Mouse (Mus musculus) heart, postnatal 10 days (tissue): Measurements from ENCODE around the gene Bcan. TPM values are rescaled to one million over a fixed set of nuclear protein-coding genes. Genes with fewer than 3 reads are reported as not detected.

Experiments used
- DNase-seq, 2 experiments: peaks; one replicate each; pipeline ENCODE4 v3.0.0; 2021
- intact Hi-C: fragments of 180-260 bp; cut with DNase I; formaldehyde crosslinking; loops from one replicate; pipeline ENCODE4 v1.15.1; 2025
- total RNA-seq, 2 experiments: library from RNA; stranded (reverse); gene quantifications; 2 replicates each; pipeline ENCODE4 v1.2.3; 2021

Gene Bcan
- total RNA-seq, 2 experiments from 2014 or later = 0.17 TPM; not detected in 1

DNA sequence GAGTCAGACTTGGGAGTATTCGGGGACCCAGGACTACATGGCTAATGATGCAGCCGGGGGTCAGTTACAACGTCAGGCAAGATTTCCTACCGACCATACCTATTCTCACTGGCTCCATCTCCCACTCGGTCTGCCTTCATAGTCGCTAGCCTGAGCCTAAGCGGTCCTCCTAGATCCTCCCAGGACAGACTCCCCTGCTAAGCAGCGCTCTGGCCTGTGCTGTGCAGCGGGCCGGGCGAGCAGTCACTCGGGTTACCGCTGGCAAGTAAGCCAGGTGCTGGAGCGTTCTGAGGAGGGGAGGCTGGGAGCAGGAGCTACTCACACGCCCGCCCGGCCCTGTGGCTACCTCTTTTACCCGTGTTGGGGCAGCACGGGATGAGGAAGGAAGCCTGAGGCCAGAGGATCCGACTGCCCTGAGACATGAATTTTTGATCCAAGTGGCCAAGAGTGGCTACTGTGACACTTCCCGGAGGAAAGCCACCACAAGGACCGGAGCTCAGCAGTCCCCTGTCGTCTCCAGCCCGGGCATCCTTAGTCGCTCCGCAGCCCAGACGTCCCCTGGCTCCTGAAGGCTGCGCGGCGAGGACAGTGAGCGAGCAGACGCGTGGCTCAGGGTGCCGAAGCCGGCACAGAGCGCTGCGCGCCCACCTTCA lies 661 bp downstream of the Bcan start:
- no peak for DNase-seq
- intact Hi-C loops = loop anchor here (5.0 kb wide), 1 partner anchor 37 kb away; no protein-coding TSS in a partner anchor

DNA sequence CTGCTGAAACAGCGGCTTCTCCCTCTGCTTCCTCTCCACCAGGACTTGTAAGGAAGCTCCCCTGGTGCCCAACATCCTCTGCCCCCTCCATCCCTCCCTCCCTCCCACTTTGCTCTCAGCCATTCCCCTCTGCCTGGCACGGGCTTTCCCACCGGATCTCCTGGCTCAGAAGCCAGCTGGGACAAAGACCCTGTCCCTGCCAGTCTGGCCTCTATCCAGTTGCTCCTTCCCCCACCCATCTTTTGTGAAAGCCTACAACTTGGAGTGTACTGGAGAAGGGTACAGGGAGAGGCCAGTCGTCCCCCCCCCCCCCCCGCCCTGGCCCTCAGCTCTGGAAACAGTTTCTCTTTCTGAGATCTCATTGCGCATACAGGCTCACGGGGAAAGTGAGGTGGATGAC lies 1.3 kb downstream of the Bcan start:
- intact Hi-C loops = loop anchor here (5.0 kb wide), 1 partner anchor 36 kb away; no protein-coding TSS in a partner anchor
- DNase-seq = no peak

DNA sequence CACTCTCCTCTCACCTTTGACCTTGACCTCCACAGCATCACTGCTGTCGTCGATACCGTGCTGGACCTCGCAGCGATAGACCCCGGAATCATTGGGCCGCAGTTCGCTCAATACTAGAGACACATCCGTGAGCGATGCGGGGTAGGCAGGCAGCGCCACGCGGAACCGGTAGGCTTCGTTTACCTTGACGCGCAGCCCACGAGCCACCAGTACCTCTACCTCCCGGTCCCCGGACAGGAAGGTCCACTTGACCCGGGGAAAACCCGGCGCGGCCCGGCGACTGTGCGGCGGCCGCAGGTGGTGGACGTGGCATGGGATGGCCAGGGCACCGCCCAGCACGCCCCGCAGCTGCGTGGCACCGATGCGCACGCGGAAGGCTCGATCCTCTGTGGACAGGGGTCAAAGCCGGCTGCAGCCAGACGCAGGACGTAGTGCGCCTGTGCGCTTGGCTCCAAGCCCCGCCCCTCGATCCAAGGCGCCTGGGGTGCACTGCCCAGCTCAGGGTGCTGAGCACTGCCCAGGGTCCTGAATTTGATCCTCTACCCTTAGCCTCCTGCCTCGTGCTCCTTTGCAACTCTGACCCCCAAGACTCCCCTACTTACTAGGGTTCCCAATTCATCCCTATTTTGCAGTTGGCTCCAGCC lies 2.9 kb downstream of the Bcan start:
- peak in 1 of 2 experiments; percentile 44 for DNase-seq
- intact Hi-C loops = loop anchor here (5.0 kb wide), 1 partner anchor 35 kb away; no protein-coding TSS in a partner anchor

DNA sequence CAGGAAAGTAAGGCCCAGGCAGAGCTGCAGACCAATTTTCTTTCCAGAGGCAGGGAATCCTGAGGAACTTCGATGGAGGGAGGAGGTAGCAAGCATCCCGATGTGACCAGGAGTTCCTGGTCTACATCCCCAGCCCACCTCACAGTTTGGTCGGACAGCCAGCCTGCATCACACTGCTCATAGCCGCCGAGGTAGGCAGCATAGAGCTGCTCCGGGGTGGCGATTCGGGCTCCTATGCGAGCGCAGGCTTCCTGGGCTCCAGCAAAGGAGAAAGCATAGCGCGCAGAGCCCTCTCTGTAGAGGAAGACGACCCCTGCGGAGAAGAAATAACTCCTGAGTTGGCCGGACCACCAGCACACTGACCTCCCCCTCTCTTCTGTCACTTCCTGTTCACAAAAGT lies 3.6 kb downstream of the Bcan start:
- no peak for DNase-seq
- intact Hi-C loops = loop anchor here (5.0 kb wide), 1 partner anchor 34 kb away; no protein-coding TSS in a partner anchor

DNA sequence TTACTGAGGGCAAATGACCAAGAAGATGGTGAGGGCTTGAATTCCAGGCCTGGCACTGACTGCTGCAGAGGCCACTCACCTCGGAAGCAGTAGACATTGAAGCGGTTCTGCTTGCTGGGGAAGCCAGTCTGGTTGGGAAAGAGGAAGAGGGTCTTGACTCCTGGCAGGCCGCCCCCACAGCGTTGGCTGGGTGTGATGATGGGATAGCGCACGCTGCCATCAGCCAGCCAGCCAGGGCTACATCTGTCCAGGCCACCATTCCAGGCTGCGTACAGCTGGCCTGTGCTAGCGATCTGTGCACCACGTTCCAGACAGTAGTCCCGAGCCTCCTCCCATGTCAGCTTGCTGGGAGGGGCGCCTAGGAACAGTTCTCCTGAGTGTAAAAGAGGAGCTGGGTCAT lies 4.7 kb downstream of the Bcan start:
- DNase-seq = no peak
- intact Hi-C loops = loop anchor here (5.0 kb wide), 1 partner anchor 33 kb away; no protein-coding TSS in a partner anchor

DNA sequence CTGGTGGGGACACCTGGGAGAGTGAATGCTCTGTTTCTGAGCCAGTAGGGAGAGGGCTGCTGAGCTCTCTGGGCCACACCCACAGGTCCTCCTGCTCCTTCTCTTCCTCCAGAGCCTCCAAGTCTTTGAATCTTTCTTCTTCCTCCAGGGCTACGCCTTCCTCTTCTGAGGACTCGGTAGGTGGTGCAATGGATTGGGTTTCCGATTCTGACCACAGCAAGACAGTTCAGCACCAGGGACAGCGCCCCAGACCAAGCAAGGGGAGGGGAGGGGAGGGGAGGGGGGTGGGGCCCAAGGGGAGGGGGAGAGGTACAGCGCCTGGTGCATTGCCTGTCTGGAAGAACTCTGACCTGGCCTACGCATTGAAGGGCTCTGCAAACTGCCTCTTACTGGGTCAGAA lies 6.6 kb downstream of the Bcan start:
- intact Hi-C loops = no loop called here
- peak; percentile 33 to 71 for DNase-seq

DNA sequence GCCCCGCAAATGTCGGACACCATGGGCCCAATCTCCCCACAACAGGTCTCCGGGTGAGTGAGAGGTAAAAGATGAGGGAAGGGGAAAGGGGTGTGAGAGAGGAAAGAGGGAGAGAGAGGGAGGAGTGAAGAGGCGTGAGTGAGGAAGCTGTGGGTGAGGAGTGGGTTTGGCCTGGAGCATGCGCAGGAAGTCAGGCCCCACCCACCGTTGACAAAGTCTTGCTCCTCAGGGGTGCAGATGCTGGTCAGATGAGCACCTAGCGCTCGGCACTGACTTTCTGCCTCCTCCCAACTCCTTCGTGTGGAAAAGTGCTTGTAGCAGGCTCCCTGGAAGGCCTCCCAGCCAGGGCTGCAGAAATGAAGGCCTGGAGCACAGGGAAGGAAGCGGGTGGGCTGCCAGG lies 10.1 kb downstream of the Bcan start:
- intact Hi-C loops = no loop called here
- no peak for DNase-seq

DNA sequence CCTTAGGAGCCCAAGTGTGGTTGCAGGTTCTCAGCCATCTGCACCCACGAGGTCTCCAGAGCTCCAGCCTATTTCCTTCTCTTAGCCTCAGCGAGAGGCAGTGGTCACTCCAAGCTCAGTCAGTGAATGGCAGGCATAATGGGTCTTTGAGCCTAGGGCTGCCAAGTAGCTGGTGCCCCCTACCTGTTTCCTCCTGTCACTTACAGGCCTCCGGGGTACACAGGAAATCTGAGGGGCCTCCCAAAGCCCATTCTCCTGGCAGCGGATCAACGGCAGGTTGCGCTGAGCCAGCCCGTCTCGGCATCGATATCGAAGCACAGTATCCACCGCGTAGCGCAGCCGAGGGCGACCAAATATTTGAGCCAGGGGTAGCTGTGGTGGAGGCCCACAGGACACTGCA lies 12.0 kb downstream of the Bcan start:
- intact Hi-C loops = no loop called here
- no peak for DNase-seq

DNA sequence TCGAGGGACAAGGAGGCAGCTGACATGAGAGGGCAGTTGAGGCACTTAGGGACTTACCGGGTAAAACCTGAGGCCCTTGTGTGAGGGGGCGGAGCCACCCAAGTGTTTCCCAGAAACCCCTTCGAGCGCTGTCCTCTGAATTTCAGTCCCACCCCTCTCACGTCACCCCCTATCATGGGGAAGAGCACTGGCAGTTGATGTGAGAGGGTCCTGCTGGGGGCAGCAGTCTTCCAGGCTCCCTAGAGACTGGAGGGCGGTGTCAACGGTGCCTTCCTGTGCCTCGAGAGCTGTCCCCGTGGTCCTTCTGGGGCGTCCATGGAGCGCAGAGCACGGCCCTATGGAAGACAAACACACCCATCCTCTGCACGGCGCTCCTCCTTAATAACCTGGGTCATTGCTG lies 12.4 kb downstream of the Bcan start:
- intact Hi-C loops = loop anchor here (1.0 kb wide), 2 partner anchors 17 to 51 kb away; no protein-coding TSS in a partner anchor
- DNase-seq = peak in 1 of 2 experiments; percentile 32

DNA sequence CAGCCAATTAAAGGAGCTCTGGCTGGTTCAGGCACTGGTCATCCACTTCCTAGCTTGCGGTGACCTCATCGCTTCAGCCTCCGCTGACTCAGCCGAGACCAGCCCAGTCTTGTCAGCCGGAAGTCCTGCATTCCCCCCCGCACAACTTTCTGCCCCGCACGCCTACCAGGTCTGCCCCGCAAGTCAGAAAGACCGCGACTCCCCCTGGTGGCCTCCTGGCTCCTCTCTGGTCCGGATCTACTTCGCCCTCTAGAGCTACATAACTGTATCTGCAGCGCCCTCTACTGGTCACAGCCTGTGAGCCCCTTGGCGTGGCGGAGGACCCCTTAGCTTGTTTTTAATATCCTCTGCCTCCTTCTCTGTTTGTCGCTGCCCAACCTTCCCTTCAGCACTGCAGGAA lies 13.2 kb downstream of the Bcan start:
- peak; percentile 95 to 99 for DNase-seq
- intact Hi-C loops = loop anchor here (1.0 kb wide), 2 partner anchors 17 to 51 kb away; no protein-coding TSS in a partner anchor

DNA sequence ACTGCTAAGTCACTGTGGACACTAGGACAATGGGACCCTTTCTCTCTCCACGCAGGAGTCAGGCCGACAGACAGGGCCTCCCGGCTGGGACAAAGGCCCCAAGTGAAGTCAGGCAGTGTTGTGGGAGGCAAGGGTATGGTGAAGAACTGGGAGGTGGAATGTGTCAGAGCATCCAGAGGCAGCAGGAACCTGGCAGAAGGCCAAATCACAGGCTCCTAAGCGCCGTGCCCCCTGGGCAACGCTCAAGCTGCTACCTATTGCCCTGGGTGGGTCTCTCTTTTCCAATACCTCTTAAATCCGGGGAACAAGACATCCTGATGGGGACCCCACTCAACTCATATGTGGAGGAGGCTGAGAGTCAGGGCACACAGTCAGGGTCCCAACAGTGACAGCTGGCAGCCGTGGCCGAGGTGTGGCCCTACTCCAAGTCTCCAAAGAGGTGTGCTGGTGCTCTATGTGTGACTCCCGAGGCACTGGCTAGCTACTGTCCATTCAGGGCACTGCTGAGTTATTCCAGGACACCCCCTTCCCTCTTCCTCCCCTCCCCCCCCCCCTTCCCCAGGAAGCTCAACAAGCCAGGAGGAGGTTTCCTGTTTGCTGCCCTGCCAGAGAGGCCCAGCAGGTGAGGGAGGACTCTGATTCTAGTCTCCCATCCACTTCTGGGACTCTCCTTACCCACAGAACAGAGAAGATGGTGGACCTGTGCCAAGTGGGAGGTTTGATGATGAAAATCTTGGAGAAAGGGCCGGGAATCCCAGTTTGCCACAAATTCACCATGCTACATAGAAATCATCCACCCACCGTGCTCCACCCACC lies 14.3 kb downstream of the Bcan start:
- intact Hi-C loops = no loop called here
- peak in 1 of 2 experiments; percentile 40 for DNase-seq

DNA sequence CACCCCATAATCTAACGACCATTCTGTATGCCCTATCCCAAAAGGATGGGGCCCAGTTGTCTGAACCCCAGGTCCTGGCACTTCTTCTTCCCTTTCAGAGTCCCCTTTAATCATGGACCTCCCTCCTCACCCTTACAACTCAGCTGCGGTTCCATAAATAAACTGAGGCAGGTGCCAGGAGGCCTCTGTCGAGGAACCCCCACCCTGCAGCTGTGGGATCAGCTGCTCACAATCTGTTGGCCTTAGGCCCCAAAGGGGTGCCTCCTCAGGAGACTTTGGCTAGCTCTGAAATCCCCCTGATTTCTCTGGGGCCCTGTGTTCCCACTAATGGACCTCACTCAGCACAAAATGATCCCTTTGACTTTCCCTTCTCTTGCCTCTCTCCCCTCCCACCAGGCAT lies 15.9 kb downstream of the Bcan start:
- intact Hi-C loops = no loop called here
- DNase-seq = no peak

DNA sequence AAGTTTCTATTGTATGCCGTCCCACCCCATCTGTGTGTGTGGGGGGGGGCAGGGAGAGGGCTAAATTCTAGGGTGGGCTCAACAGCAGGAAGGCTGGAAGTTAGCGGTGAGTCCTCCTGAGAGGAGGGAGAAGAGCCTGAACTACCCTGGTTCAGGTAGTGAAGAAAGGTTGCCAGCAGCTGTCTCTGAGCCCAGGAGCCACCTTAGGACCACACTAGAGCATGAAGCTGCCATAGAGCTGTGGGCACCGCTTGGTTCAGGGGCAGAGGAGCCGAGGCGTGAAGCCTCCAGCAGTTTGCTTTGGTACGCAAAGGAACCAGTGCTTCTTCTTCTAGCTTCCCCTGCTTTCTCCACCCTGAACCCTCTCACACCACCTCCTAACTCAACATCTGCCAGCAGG lies 16.4 kb downstream of the Bcan start:
- intact Hi-C loops = no loop called here
- DNase-seq = no peak

DNA sequence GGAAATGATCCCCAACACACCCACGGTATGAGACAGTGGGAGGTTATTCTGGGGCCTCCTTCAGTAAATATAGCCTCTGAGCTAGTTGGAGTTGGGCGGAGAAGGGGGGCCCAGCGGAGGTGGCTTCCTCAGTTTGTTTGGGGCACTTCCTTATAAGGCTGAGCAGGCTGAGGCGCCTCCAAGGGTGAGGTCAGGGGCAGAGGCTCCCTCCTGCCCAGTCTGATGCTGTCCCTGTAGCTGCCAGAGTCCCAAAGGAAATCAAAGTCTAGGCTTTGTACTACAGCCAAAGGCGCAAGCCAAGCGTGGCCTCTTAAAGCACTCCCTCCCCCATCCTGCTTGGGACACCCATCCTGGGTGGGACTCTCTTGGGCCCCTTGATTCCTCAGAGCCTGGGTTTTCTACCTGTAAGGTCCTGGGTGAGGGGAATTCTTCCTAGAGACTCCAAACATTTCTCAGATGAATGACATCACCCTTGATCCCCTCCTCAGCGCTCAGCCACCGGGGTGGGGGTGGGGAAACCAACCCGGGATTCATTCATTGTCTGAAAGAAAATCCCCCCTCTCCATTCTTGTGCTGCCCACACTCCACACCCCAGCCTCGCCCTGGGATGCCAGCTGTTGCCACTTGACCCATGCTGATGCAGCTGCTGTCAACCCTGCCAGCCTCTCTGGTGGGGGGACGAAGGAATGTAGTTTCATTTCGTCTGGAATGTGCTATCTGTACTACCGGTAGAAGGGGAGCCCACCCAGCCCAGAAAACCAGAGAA lies 17.0 kb downstream of the Bcan start:
- intact Hi-C loops = no loop called here
- DNase-seq = peak; percentile 60 to 70

DNA sequence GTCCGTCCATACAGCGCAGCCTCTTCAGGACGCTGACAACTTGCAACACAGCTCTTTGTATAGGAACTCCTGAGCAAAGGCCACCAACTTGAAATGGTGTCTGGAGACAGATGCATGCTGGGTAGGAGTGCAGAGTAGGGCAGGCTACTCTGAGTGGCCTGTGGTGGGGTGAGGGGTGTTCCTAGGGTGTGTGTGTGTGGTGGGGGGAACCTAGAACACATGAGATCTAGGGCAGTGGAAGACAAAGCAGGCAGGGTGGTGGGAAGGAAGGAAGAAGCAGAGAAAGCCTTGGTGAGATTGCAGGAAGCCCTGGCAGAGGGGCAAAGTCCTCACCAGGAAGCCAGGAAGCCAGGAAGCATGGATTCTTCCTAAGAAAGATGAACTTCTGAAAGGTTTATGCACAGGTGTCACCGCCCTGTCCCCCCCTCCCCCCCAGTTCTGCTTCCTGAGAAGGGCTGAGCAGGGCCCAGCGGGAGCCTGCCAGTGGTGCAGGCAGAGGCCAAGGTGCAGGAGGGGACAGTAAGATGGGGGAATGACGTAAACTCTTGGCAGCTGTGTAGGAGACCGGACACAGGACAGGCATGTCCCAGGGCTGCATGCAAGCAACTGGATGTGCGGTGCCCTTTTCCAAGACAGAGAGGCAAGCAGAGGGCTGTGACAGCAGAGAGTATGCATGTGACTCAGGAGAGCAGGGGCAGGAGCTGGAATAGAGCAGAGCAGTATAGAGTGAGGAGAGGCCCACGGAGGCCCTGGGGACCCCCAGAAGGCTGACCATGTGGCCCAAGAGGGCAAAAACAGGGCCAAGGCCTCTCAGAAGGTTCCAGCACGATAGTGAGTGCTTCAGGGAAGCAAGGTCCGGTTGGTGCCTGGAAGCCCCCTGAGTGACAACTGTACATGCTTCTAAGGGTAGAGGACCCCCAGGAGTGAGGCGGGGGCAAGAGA lies 17.9 kb downstream of the Bcan start:
- intact Hi-C loops = no loop called here

DNA sequence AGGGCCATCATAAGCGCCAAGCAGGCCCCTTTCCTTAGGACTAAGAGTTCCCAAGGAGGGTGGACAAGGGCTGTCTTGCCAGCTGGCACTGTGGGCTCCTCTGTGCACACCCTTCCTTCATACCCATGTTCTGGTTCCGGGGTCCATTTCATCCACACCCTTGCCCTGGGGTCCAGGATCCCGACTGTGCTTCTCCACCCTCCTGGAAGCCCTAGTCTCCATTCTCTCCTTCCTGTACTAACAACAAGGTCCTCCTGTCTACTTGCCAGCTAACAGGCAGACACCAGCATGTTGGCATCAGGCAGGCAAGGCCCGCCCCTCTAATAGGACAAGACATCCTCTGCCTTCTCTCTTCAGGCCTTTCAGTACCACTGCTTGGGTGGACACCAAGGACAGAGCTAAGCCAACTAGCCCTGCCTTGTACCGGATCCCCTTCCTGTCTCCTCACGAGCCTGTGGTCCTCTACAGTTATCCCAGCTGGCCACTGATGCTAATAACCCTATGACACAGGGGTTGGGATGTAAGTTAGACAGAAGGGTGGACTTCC lies 18.7 kb downstream of the Bcan start:
- no peak for DNase-seq
- intact Hi-C loops = no loop called here

More for the DNA sequence above, 17.9 kb downstream of the Bcan start:
- DNase-seq = peak; percentile 81 to 83

DNA sequence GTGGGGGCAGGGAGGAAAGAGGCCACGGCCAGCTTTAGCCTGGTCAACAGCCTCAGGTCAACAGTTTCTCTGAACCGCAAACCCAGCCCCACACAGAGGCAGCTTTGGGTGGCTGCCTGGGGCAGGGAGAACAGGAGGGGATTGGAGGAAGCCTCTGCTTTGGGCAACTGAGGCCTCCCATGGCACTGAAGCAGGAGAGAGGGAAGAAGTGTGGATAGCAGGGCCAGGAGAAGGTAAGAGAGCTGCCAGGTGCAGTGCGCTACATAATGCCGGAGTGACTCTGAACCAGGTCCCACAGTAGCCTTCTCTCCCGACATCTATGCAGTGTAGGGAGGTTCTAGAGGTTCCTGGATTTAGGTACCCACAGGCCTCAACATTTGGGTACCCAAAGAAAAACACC lies 19.3 kb downstream of the Bcan start:
- intact Hi-C loops = no loop called here
- no peak for DNase-seq

DNA sequence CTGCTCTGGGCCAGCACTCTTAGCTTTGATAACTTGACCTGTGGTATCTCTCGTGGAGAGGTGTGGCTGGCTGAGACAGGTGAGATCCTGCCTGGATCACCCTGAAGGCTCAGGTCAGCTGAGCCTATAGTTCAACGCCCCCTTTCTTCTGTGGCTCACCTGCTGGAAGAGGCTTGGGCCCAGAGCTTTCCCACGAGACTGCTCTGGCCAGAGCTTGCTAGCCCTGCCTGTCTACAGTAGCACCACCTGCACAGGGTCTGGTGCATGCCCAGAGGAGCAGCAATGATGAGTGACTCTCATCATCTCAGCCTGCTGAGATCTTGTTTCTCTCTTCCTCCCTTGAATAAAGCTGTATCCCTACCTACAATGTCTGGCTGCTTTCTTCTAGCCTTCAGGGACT lies 19.9 kb downstream of the Bcan start:
- no peak for DNase-seq
- intact Hi-C loops = no loop called here

DNA sequence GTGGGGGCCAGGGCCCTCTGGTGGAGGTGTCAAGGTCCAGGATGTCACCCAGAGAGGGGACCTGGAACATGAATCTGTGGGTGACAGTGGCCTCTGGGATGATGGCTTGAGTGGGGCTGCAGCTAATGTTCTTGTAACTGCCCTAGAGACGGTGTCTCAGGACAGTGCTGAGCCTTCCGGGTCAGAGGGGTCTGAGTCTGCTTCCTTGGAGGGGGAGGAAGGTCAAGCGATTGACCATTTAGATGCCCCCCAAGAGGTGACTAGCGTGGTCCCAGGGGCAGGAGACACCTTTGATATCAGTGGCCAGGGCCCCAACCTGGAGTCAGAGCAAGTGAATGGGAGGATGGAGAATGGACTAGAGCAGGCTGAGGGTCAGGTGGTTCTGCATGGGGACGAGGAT lies 20.5 kb downstream of the Bcan start:
- intact Hi-C loops = no loop called here
- DNase-seq = no peak
